Mouse (Mus musculus): ENCODE measurements around the gene Accsl. TPM values are rescaled to one million over a fixed set of nuclear protein-coding genes. Genes with fewer than 3 reads are reported as not detected.
A peak's percentile ranks its signal among the peaks of the same experiment; 100 is the strongest.

Gene Accsl
- under 1 TPM; 0.47 to 0.68 TPM for total RNA-seq (2021)
- long read RNA-seq, experiment 1, partial matches to known transcripts: 0 of 1 reads
- long read RNA-seq, experiment 1, other reads (novel, unspliced or antisense): 1 of 1 reads
- long read RNA-seq, experiment 2: 0 reads

- H3K4me3 ChIP-seq: no peak within 1 kb of the TSS
- intact Hi-C loops (cut with DNase I): no loop called here
- no peak for TF ChIP-seq CTCF (IDR thresholded peaks at IDR 0.05)
- H3K27ac ChIP-seq: no peak within 1 kb of the TSS
- no peak for DNase-seq (ENCODE audit: extremely low spot score in 1 of 2, low spot score in 2 of 2)
These were observed at the start of gene Accsl for GRCm38 (mm10) chr2:93869107-93869600. TSS of gene Accsl (minus strand) at chr2:93869157.

- Histone ChIP-seq H3K27ac (no peak overlapping the region), H3K4me3 (no peak overlapping the region)
- intact Hi-C loops (cut with DNase I): no loop called here
- no peak for TF ChIP-seq CTCF (IDR thresholded peaks at IDR 0.05)
- no peak for DNase-seq (ENCODE audit: extremely low spot score in 1 of 2, low spot score in 2 of 2)
These were observed 44.6 kb upstream of the Accsl start for GRCm38 (mm10) chr2:93913552-93913951.

GRCm38 (mm10) chr2:93911942-93912341, 43.0 kb upstream of the Accsl start:
- intact Hi-C loops (cut with DNase I): no loop called here
- no peak overlapping the region for H3K4me3 ChIP-seq
- DNase-seq (ENCODE audit: extremely low spot score in 1 of 2, low spot score in 2 of 2): no peak

GRCm38 (mm10) chr2:93909716-93910115, 40.8 kb upstream of the Accsl start:
- H3K4me3 ChIP-seq: no peak overlapping the region
- DNase-seq (ENCODE audit: extremely low spot score in 1 of 2, low spot score in 2 of 2): no peak
- TF ChIP-seq CTCF (IDR thresholded peaks at IDR 0.05): no peak
- H3K27ac ChIP-seq: no peak overlapping the region
- intact Hi-C loops (cut with DNase I): no loop called here

More at GRCm38 (mm10) chr2:93911942-93912341, 43.0 kb upstream of the Accsl start:
- no peak for TF ChIP-seq CTCF (IDR thresholded peaks at IDR 0.05)
- no peak overlapping the region for H3K27ac ChIP-seq

- intact Hi-C loops (cut with DNase I): no loop called here
- no peak for TF ChIP-seq CTCF (IDR thresholded peaks at IDR 0.05)
- Histone ChIP-seq H3K4me3 (no peak overlapping the region), H3K27ac (peak overlapping the region; percentile 40; the same call in 1 of the 2 replicates)
- DNase-seq (ENCODE audit: extremely low spot score in 1 of 2, low spot score in 2 of 2): no peak
These were observed 38.8 kb upstream of the Accsl start for GRCm38 (mm10) chr2:93907519-93908294.

GRCm38 (mm10) chr2:93906316-93906715, 37.4 kb upstream of the Accsl start:
- no peak for TF ChIP-seq CTCF (IDR thresholded peaks at IDR 0.05)
- Histone ChIP-seq H3K27ac (no peak overlapping the region; the same call in 1 of the 2 replicates), H3K4me3 (no peak overlapping the region)
- intact Hi-C loops (cut with DNase I): no loop called here
- DNase-seq (ENCODE audit: extremely low spot score in 1 of 2, low spot score in 2 of 2): no peak

- intact Hi-C loops (cut with DNase I): no loop called here
- Histone ChIP-seq H3K27ac (peak overlapping the region; percentile 51; the same call in 1 of the 2 replicates), H3K4me3 (no peak overlapping the region)
- no peak for TF ChIP-seq CTCF (IDR thresholded peaks at IDR 0.05)
- no peak for DNase-seq (ENCODE audit: extremely low spot score in 1 of 2, low spot score in 2 of 2)
These were observed 34.5 kb upstream of the Accsl start for GRCm38 (mm10) chr2:93903415-93903814.

- intact Hi-C loops (cut with DNase I): no loop called here
- H3K4me3 ChIP-seq: no peak overlapping the region
- TF ChIP-seq CTCF (IDR thresholded peaks at IDR 0.05): no peak
- no peak overlapping the region for H3K27ac ChIP-seq
- no peak for DNase-seq (ENCODE audit: extremely low spot score in 1 of 2, low spot score in 2 of 2)
These were observed 33.8 kb upstream of the Accsl start for GRCm38 (mm10) chr2:93902680-93903305.

- no peak for TF ChIP-seq CTCF (IDR thresholded peaks at IDR 0.05)
- Histone ChIP-seq H3K4me3 (no peak overlapping the region), H3K27ac (peak overlapping the region; percentile 36)
- intact Hi-C loops (cut with DNase I): no loop called here
- peak in 1 of 2 experiments; percentile 29 for DNase-seq (ENCODE audit: extremely low spot score in 1 of 2, low spot score in 2 of 2)
These were observed 30.7 kb upstream of the Accsl start for GRCm38 (mm10) chr2:93899397-93900380.

GRCm38 (mm10) chr2:93891611-93892280, 22.8 kb upstream of the Accsl start:
- intact Hi-C loops (cut with DNase I): no loop called here
- no peak for TF ChIP-seq CTCF (IDR thresholded peaks at IDR 0.05)
- H3K4me3 ChIP-seq: no peak overlapping the region
- DNase-seq (ENCODE audit: extremely low spot score in 1 of 2, low spot score in 2 of 2): peak in 1 of 2 experiments; percentile 59
- H3K27ac ChIP-seq: peak overlapping the region; percentile 32; the same call in 1 of the 2 replicates

- H3K4me3 ChIP-seq: no peak overlapping the region
- no peak for TF ChIP-seq CTCF (IDR thresholded peaks at IDR 0.05)
- intact Hi-C loops (cut with DNase I): no loop called here
- DNase-seq (ENCODE audit: extremely low spot score in 1 of 2, low spot score in 2 of 2): no peak
- no peak overlapping the region for H3K27ac ChIP-seq
These were observed 21.2 kb upstream of the Accsl start for GRCm38 (mm10) chr2:93890143-93890542.

All from left cerebral cortex, adult 2 months (tissue).